Mouse (Mus musculus) skeletal muscle tissue, adult 2 months (tissue): Measurements from ENCODE around the gene Zc3h18.

Experiments
- DNase-seq: peaks from one replicate; pipeline ENCODE4 v3.0.0-alpha.2; 2012; ENCODE audit warnings: low read depth, low spot score

Gene Zc3h18

GRCm38 (mm10) chr8:122393717-122394116 is 17.3 kb downstream of the Zc3h18 start:
- no peak for DNase-seq

- no peak for DNase-seq
These were observed 18.9 kb downstream of the Zc3h18 start for GRCm38 (mm10) chr8:122395291-122395690.

GRCm38 (mm10) chr8:122398186-122398585 is 21.8 kb downstream of the Zc3h18 start:
- peak; percentile 39 for DNase-seq

GRCm38 (mm10) chr8:122405146-122405805 is 28.9 kb downstream of the Zc3h18 start:
- DNase-seq = no peak

- no peak for DNase-seq
These were observed 31.3 kb downstream of the Zc3h18 start for GRCm38 (mm10) chr8:122407678-122408077.

GRCm38 (mm10) chr8:122414311-122414710 is 37.9 kb downstream of the Zc3h18 start:
- DNase-seq = no peak

- no peak for DNase-seq
These were observed 39.1 kb downstream of the Zc3h18 start for GRCm38 (mm10) chr8:122415554-122415953.

GRCm38 (mm10) chr8:122419881-122420555 is 43.6 kb downstream of the Zc3h18 start:
- DNase-seq = no peak

- no peak for DNase-seq
These were observed 45.1 kb downstream of the Zc3h18 start, which contains the start of gene Il17c for GRCm38 (mm10) chr8:122421376-122422070. TSS of gene Il17c (plus strand) at chr8:122422020.

GRCm38 (mm10) chr8:122423217-122423616 is 46.8 kb downstream of the Zc3h18 start:
- DNase-seq = no peak

- DNase-seq = no peak
These were observed 47.2 kb downstream of the Zc3h18 start for GRCm38 (mm10) chr8:122423659-122424058.

GRCm38 (mm10) chr8:122426145-122426544 is 49.7 kb downstream of the Zc3h18 start:
- DNase-seq = no peak

- DNase-seq = no peak
These were observed 51.2 kb downstream of the Zc3h18 start for GRCm38 (mm10) chr8:122427607-122428006.

- no peak for DNase-seq
These were observed 51.8 kb downstream of the Zc3h18 start for GRCm38 (mm10) chr8:122428163-122428562.

GRCm38 (mm10) chr8:122430058-122430636 is 53.7 kb downstream of the Zc3h18 start:
- no peak for DNase-seq

- no peak for DNase-seq
These were observed 54.2 kb downstream of the Zc3h18 start for GRCm38 (mm10) chr8:122430646-122431045.

- no peak for DNase-seq
These were observed 55.5 kb downstream of the Zc3h18 start for GRCm38 (mm10) chr8:122431694-122432442.

GRCm38 (mm10) chr8:122432443-122433268 is 56.2 kb downstream of the Zc3h18 start, which contains the start of gene Cyba:
TSS of gene Cyba (minus strand) at chr8:122432930.
- DNase-seq = peak; percentile 57

- DNase-seq = no peak
These were observed 57.0 kb downstream of the Zc3h18 start for GRCm38 (mm10) chr8:122433269-122433905.

- no peak for DNase-seq
These were observed 59.0 kb downstream of the Zc3h18 start for GRCm38 (mm10) chr8:122435375-122435774.
